Mouse (Mus musculus) adrenal gland, adult 8-10 months (tissue): ENCODE results near the gene Polr3g. TPM values are rescaled to one million over a fixed set of nuclear protein-coding genes. Genes with fewer than 3 reads are reported as not detected.
A peak's percentile ranks its signal among the peaks of the same experiment; 100 is the strongest.
"Not testable (repeated sequence)": the region's sequence is repeated elsewhere in the genome, so short reads cannot be mapped to it uniquely, and the experiment has no call there.

ENCODE experiments used
- DNase-seq: peaks from one replicate; pipeline ENCODE4 v3.0.0; 2022
- total RNA-seq, 4 experiments: library from RNA; stranded (reverse); gene quantifications; 2 replicates each; pipeline ENCODE4 v1.2.4; 2022

The Polr3g gene
- 10 to 100 TPM in 1 of 4 experiments, 1 to 10 TPM in 3; 5.9 to 11.1 (median 8.4) TPM for total RNA-seq

GRCm38 (mm10) chr13:81710775-81711545 lies at the start of gene Polr3g, which contains the start of gene Mblac2:
TSS of gene Polr3g (minus strand) at chr13:81711013.
TSS of gene Mblac2 (plus strand) at chr13:81711341.
- peak; percentile 92 for DNase-seq

GRCm38 (mm10) chr13:81760379-81760778 lies 49.6 kb upstream of the Polr3g start:
- no peak for DNase-seq

DNA sequence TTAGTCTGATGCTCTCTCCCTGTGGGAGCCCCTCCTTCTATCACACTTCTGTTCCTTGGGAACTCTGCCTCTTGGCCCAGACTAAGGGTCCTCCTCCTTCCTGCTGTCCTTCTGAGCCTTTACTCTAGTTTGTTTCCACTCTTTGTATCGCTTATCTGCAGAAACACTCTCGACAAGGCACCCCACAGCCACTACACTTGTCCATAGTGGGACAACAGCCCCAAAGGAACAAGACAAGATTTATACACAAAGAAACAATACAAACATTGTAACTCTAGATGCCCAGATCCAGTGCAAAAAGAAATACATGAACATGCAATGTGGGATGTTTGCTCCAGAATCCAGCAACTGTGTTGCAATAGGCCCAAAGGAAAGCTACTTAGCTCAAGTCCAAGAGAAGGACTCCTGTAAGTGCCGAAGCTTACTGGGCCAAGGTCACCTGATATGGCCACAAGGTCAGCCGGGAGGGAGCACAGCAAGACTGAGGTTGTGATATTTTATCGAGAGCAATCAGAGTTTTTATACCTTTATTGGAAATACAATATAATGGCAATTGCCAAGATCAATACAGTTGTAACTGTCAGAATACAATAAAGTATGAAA lies 46.3 kb upstream of the Polr3g start:
- no peak for DNase-seq

DNA sequence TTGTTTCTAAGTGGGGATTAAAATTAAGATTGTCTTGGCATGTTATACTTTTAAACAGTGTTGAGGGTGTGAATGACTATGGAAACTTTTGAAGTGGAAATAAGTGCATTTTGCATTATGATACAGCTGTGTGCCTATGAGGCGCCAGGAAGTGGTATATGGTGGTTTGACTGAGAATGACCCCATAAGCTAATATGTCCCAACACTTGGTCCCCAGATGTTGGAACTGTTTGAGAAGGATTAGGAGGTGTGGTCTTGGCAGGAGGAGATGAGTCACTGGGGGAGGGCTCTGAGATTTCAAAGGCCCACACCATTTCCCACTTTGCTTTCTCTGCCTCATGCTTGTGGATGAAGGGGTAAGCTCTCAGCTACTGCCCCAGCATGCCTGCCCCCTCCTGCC lies 44.5 kb upstream of the Polr3g start:
- DNase-seq, result no peak

DNA sequence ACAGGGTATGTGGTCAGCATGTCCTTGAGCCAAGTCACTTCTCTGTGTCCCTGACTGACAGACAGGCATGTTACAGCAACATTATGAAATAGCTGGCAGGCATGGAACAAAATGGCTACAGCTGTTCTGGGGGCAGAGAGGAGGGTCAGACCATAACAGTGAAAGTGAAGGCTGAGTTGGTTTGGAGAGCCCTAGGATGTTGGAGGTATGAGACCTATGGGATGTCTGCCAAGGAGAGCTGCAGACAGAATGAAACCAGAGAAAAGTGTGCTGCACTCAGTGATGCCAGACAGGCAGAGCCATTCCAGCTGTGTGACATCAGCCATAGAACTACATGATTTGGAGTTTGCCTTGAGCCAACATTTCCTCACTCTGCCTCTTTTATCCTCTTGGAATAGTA lies 44.1 kb upstream of the Polr3g start:
- no peak for DNase-seq

DNA sequence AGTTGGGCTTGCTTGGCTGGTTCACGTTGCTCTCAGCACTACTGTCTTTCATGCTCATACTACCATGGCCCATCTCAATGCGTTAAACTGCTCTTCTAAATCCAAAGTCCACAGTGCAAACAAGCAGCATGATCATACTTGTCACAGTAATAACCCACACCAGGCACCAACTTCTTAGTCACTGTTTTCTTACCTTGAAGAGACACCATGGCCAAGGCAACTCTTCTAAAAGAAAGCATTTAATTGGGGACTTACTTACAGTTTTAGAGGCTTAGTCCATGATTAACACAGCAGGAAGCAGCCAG lies 33.2 kb upstream of the Polr3g start:
- no peak for DNase-seq

DNA sequence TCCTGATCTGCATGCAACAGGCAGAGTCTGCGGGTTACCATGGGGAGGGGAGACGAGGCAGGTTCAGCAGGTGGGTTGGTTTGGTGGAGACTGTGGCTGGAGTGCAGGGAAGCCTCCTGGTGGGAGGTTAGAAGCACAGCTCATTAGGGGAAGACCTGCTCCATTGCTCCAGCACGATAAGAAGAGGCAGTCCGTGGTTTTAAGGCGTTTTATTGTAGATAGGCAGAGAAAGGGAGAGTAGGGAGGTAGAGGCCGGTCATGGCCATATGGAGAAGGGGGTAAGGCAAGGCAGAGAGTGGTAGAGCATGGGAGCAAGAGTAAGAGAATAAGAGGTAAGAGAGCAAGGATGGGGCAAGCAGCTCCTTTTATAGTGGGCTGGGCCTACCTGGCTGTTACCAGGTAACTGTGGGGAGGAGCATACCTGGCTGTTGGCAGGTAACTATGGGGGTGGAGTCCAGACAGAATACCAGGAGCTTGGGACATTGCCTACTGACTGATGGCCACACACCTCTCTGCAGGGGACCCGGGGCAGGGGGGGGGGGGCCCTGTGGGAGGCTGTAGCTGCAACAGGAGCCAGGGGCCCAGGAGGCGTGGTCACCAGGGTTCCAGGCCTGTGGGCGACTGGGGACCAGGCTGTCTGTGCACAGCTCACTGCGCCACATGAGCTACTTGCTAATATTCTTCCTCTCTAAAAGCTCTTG lies 32.7 kb upstream of the Polr3g start:
- no peak for DNase-seq

- no peak for DNase-seq
Observed at GRCm38 (mm10) chr13:81740898-81741297, 30.1 kb upstream of the Polr3g start.

- DNase-seq, result no peak
Observed at GRCm38 (mm10) chr13:81736606-81737005, 25.8 kb upstream of the Polr3g start.

- no peak for DNase-seq
Observed at GRCm38 (mm10) chr13:81730362-81730761, 19.5 kb upstream of the Polr3g start.

GRCm38 (mm10) chr13:81729102-81729501 lies 18.3 kb upstream of the Polr3g start:
- no peak for DNase-seq

DNA sequence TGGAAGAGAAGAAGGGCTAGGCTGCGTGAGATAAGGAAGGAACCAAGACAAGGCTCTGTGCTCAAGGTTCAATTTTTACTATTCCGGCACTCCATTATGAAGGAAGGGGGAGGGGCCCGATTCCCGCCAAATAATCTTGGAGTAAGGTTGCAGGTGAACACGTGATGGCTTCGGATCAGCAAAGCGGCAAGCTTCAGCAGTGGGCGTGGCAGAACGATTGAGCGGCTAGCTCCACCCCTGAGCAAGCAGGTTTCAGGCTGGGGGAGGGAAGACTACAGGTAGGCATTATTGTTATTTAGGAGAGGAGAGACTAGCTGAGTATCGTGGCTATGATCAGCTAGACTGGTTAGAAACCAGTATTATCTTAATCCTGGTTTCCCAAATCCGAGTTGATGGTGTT lies 17.3 kb upstream of the Polr3g start:
- not testable (repeated sequence) for DNase-seq

- no peak for DNase-seq
Observed at GRCm38 (mm10) chr13:81713896-81714295, 3.1 kb upstream of the Polr3g start.

DNA sequence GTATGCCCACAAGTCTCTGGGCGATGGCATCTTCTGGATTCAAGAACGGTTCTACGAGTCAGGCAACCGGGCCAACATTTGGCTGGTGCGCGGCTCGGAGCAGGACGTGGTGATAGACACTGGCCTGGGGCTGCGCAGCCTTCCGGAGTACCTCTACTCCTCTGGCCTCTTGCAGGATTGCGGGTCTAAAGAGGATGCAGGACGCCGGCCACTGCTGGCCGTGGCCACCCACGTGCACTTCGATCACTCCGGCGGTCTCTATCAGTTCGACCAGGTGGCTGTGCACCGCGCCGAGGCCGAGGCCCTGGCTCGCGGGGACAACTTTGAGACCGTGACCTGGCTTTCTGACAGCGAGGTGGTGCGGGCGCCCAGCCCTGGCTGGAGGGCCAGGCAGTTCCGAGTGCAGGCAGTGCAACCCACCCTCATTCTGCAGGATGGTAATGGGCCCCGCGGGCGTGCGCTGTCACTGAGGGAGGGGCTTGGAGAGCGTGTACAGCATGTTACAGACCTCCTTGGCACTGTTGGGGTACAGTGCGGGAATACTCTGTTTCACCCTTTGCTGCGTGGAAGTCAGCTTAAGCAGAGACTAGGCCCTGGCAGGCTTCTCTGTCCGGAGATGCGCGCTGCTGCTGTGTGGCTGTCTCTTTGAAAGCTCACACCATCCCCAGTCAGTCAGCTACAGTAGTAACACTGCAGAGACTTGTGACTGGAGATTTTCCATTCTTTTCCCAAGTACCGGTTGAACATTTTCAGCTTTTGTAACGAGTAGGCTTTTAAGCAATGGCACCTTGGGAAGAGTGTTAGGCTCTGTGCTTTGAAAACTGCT lies 946 bp upstream of the Polr3g start:
- DNase-seq, result no peak

DNA sequence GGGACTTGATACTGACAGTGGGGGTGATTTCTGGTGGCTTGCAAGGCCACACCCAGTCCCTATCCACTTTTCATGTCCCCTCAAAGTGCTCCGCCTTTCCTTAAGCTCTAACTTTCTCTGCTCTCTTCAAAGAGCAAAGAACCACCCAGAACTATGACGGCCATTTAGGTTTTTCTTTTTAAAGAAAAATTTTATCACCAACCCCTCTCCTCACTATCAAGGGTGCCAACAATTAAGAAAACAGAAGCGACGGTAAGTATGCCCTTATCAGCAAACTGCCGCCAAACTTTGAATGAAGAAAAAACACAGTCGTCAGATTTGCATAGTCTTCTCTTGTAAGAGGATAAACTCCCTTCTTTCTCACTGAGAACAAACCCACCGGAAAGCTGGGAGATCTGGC lies 547 bp downstream of the Polr3g start:
- DNase-seq, result no peak

- DNase-seq, result no peak
Observed at GRCm38 (mm10) chr13:81709805-81710204, 1.0 kb downstream of the Polr3g start.

- no peak for DNase-seq
Observed at GRCm38 (mm10) chr13:81706311-81706710, 4.5 kb downstream of the Polr3g start.

- no peak for DNase-seq
Observed at GRCm38 (mm10) chr13:81703621-81704020, 7.2 kb downstream of the Polr3g start.

GRCm38 (mm10) chr13:81703148-81703547 lies 7.7 kb downstream of the Polr3g start:
- no peak for DNase-seq

DNA sequence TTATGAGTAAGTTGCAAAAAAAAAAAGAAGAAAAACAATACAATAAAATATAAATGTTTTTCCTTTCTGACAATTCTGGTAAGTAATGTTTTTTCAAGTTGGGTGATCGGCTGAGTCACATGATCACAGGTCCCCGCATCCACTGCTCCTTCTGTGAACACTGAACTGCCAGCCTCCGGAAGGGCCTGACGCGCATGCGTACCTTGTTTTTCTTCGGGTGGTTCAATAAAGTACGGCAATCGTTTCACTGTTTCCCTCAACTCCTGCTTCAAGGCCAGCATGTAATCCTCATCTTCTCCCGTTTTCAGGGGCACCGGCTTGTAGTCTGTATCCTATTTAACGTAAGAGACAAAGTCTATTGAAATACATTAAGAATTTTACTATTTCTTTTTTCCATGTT lies 16.4 kb downstream of the Polr3g start:
- DNase-seq, result no peak

- DNase-seq, result no peak
Observed at GRCm38 (mm10) chr13:81691606-81692005, 19.2 kb downstream of the Polr3g start.

DNA sequence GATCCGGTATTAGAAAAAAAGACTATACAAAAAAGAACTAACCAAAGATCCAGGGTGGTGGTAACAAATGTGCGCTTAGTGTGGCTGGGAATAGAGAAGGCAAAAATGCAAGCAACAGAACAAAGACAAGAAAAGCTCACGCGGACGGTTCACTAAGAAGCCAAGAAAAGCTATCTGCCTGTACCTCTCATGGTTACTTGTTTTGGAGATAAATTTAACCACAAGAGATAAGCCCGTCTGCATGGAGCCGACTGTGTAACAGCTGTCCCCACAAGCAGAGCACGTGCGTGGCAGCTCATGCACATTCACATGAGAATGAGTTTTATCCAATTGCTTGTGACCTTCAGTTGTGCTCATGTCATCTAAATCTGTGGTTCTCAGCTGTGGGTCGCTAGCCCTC lies 20.3 kb downstream of the Polr3g start:
- no peak for DNase-seq

DNA sequence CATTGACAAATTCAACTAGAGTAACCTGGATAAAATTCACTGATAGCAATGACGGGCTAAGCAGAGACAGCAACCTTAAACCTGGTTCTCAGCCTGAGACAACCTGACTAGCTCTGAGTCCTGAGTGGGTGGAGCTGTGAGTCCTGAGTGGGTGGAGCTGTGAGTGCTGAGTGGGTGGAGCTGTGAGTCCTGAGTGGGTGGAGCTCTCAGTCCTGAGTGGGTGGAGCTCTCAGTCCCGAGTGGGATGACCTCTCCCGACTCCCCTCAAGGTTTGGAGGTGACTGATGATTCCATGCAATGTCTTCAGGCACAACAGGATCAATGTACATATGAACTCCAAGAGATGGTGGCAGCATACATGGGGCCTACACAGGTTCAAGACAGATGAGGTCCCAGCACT lies 21.2 kb downstream of the Polr3g start:
- DNase-seq, result no peak
